Mouse (Mus musculus): ENCODE measurements around the gene Macrod1. TPM values are rescaled to one million over a fixed set of nuclear protein-coding genes. Genes with fewer than 3 reads are reported as not detected.

Gene Macrod1
- total RNA-seq, 2 experiments from 2014 or later, result 6.3 to 7.8 TPM

DNA sequence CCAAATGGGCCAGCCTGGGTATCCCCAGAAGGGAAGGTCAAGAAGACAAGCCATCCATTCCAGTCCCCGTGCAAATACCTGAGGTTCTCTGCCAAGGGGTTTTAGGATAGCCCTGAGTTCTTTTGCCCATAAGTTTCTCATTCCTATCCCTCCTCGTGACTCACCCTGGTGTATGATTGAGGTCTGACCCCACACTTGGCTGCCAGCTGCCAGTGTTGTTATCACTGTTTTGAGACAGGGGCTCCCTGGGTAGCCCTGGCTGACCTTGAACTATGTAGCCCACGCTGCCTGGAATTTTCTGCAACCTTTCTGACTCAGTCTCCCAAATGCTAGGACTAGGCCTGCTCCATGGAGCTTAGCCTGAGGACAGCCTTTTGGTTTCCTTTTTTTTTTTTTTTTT is 104.5 kb downstream of the Macrod1 start:
- no peak for ATAC-seq (replicated peaks; ENCODE audit: poor library complexity, severe bottlenecking)

DNA sequence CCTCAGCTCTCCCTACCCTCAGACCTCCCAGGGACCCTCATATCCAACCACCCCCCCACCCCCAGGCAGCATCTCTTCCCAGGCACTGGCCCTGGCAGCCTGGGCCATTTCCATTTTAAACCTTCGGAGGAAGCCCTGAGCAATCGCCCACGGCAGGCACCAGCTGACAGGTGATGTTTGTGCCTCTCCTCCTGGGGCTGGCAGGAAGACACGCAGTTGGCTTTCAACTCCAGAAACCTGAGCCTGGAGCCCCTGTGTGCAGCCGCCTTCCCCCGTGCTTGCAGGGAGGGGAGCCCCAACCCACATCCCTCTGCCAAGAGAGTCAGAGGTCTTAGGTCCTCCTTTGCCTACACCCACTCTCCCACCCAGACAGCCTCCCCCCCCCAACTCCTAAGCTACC is 107.6 kb downstream of the Macrod1 start:
- no peak for ATAC-seq (replicated peaks; ENCODE audit: poor library complexity, severe bottlenecking)

GRCm38 (mm10) chr19:7164820-7165323 is 108.3 kb downstream of the Macrod1 start:
- ATAC-seq (replicated peaks; ENCODE audit: poor library complexity, severe bottlenecking), result peak; percentile 34

DNA sequence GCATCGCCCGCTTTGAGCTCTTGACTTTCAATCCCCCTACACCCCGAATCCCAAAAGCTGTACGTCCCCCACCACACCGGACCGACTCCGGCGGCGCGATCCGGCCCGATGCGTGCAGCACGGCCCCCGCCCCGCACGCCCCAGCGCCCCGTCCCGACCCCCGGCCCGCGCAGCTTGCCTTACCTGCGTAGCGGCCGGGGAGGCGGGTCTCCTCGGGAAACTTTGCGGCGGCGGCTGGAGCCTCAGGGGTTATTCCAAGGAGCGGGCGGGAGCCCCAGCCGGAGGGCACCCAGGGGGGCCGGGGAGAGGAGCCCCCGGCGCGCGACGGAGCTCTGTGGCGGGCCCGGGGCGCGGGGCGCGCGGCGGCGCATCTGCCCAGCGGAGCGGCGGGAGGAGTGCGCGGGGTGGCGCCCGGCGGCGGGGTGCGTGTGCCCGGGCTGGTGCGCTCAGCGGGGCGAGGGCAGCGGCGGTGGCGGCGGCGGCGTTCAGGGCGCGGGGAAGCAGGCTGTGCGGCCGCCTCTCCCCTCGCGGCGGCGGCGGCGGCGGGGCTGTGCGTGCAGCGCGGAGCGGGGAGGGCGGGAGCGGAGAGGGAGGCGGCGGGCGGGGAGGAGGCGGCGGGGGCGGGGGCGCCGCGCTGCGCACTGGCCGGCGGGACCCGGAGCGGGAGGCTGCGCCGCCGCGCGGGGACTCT is 109.0 kb downstream of the Macrod1 start:
- ATAC-seq (replicated peaks; ENCODE audit: poor library complexity, severe bottlenecking), result no peak

DNA sequence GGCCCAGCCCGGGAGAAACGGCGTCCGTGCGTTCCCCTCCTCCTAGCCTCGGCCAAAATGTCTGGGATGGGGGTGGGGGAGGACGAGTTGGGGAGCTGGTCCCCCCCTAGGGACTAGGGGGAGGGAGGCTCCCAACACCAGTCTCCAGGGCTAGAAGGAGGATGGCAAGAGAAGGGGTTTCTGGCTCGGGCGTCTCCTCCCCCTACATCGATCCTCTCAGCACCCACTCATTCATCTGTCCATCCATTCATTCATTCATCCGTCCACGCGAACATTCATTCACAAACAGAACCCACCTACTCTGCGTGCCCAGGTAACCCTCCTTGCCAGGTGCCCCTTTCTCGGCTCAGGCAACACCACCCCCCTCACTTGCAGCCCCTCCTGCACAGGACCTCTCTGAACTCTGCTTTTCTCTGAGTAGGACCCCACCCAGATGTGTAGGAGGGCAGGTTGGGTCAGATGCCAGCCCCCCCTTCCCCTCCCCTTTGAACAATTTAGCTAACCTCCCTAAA is 109.6 kb downstream of the Macrod1 start:
- ATAC-seq (replicated peaks; ENCODE audit: poor library complexity, severe bottlenecking), result no peak

DNA sequence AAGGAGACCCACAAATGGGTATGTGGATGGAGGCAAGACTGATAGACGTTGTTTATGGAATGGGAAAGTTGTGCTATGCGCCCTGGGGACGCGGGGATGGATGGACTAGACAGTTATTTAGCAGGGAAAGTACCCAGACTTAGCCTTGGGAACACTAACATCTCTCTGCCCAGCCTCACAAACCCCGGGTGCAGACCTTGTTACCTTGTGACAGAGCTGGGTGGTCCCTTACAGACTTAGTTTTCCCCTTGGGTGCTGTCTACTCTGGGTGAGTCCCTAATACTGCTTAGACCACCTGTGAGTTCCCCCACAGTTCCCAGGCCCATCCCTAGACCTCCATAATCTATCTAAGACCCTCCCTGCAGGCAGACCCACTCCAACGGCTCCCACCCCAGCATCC is 110.2 kb downstream of the Macrod1 start:
- ATAC-seq (replicated peaks; ENCODE audit: poor library complexity, severe bottlenecking), result no peak

GRCm38 (mm10) chr19:7168423-7168822 is 111.8 kb downstream of the Macrod1 start:
- no peak for ATAC-seq (replicated peaks; ENCODE audit: poor library complexity, severe bottlenecking)

DNA sequence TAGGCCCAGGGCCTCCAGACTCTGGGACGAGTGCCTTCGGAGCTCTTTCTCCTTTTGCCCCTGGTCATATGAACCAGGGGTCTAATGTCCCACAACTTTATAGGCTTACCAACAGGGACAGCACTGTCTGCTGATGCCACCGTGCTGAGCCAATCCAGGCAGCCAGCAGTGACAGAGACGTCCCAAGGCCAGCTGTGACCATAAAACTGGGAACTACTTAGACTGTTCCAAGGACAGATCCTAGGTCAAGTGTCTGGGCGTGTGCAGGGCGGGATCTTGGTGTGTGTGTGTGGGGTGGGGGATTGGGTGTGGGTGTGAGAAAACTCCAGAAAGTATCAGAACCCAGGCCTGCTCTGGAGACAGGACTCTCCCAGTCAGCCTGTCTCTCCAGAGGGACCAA is 114.3 kb downstream of the Macrod1 start:
- no peak for ATAC-seq (replicated peaks; ENCODE audit: poor library complexity, severe bottlenecking)

DNA sequence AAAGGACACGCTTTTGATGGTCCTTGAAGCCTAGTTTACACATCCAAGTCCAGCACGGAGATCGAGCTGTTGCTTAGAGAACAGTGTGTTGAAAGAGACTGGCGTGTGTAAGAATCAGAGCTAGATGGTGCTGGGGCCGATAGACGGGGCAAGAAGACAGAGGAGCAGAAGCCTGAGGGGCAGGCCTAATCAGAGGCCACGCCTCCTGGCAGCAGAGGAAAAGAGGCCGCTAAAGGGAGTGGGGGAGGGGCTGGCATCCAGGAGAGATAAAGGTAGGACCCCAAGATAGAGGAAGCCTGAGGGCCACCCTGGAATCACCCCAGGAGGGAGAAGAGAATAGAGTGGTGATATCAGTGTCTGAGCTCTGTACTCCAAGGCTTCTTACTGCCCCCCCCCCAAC is 114.8 kb downstream of the Macrod1 start:
- ATAC-seq (replicated peaks; ENCODE audit: poor library complexity, severe bottlenecking), result no peak

- ATAC-seq (replicated peaks; ENCODE audit: poor library complexity, severe bottlenecking), result no peak
Observed at GRCm38 (mm10) chr19:7172051-7172866, 115.6 kb downstream of the Macrod1 start.

GRCm38 (mm10) chr19:7176041-7176696 is 119.6 kb downstream of the Macrod1 start:
- ATAC-seq (replicated peaks; ENCODE audit: poor library complexity, severe bottlenecking), result no peak

DNA sequence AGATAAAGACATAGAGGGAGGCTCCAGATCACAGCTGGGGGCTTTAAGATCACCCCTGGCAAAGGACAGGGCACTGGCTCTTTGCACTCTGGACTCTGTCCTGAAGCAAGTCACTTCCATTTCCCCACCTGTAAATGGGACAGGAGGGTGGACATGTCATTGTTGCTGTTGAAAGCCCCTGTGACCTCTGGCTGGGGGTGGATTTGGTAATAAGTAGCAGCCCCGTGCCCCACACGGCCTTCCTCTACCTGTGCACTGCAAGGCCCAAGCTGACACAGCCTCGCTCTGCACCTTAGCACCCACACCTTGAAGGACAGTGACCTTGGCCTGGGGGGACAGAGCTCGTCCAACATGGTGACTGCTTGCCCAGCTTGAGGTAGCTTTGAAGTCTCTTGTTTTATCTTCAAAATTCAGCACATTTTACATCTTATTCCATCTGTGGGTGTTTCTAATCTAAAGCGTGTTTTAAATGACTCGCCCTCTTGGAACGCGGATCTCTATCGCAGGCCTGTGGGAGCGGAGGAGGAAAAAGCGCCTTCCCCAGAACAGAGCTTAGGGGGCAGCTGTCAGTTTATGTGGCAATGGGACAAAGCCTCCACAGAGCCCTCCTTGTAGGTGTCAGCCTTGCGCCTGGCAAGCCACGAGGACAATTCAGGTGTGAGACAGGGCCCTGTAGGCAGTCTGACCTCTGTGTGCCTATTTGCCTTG is 121.3 kb downstream of the Macrod1 start:
- no peak for ATAC-seq (replicated peaks; ENCODE audit: poor library complexity, severe bottlenecking)

DNA sequence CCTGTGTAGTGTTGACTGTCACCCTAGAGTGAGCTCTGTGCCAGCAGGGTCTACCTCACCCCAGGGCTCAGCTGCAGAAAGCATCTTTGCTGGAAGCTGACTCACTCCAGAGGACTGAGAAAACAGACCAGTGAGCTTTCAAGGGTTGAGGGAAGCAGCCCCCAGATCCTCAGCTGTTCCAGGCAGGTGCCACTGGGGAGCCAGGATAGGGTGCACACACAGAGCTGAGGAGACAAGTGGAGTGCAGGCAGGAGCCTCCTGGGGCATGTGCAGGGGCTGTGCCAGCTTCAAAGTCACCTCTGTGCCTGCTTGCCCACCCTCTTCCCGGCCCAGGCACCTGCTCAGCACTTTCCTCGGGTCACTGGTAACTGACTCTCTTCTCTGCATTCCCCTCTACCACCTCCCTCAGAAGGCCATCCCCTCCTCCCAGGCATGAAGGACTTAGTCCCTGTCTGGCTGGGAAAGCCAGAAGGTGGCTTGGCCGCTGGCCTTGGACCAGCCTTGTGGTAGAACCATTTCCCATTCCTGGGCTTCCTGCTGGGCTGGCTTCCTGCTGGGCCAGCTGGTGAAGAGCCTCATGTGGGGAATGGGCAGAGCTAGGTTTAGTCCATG is 122.3 kb downstream of the Macrod1 start:
- ATAC-seq (replicated peaks; ENCODE audit: poor library complexity, severe bottlenecking), result no peak

GRCm38 (mm10) chr19:7180756-7181405 is 124.3 kb downstream of the Macrod1 start:
- no peak for ATAC-seq (replicated peaks; ENCODE audit: poor library complexity, severe bottlenecking)

GRCm38 (mm10) chr19:7181496-7181895 is 124.9 kb downstream of the Macrod1 start:
- ATAC-seq (replicated peaks; ENCODE audit: poor library complexity, severe bottlenecking), result no peak

- peak; percentile 75 for ATAC-seq (replicated peaks; ENCODE audit: poor library complexity, severe bottlenecking)
Observed at GRCm38 (mm10) chr19:7182273-7182949, 125.8 kb downstream of the Macrod1 start.

DNA sequence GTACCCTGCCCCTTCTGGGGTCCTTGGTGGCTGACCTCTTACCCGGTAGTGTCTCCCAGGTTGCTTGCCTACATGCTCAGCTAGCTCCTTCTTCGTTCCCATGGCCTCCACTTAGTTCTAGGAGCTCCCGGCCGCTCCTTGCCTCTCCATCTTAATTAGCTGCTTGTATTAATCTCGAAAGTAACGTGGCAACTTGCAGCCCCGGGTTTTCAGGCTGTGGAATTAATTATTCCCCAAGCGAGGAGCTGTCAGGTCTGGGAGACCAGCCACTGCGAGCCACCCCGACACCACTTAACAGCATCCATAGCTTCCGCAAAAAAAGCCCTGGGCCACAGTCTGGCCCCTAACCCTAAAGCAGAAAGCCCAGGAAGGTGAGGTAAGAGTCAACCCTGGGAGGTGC is 126.8 kb downstream of the Macrod1 start:
- no peak for ATAC-seq (replicated peaks; ENCODE audit: poor library complexity, severe bottlenecking)

GRCm38 (mm10) chr19:7185059-7185458 is 128.4 kb downstream of the Macrod1 start:
- ATAC-seq (replicated peaks; ENCODE audit: poor library complexity, severe bottlenecking), result no peak

Data from granulocyte monocyte progenitor cell, adult 5-6 weeks (primary cell).